Mouse (Mus musculus) cerebellum, postnatal 4 days (tissue): ENCODE measurements at regions not wholly inside any gene's neighbourhood (a gene's known extent, or its start where the extent isn't known, plus 50 kb on each side); places are given as distances from the start of the nearest gene placed in this dataset.

ENCODE experiments used
- DNase-seq, 2 experiments: peaks; one replicate each; pipeline ENCODE4 v3.0.0; 2022; ENCODE audit warnings: low spot score in 2 of 2, mixed read lengths in 1 of 2

- DNase-seq, result no peak
Measured at GRCm38 (mm10) chr8:90503306-90503705, 155.2 kb upstream of the Tox3 start.

GRCm38 (mm10) chr8:90502879-90503278 lies 154.7 kb upstream of the Tox3 start:
- no peak for DNase-seq

- DNase-seq, result no peak
Measured at GRCm38 (mm10) chr8:90499315-90499714, 151.2 kb upstream of the Tox3 start.

- DNase-seq, result peak in 1 of 2 experiments; percentile 60
Measured at GRCm38 (mm10) chr8:90496658-90497163, 148.6 kb upstream of the Tox3 start.

GRCm38 (mm10) chr8:90495943-90496371 lies 147.8 kb upstream of the Tox3 start:
- no peak for DNase-seq

- DNase-seq, result no peak
Measured at GRCm38 (mm10) chr8:90492521-90493225, 144.5 kb upstream of the Tox3 start.

GRCm38 (mm10) chr8:90491691-90492090 lies 143.5 kb upstream of the Tox3 start:
- DNase-seq, result no peak

- DNase-seq, result no peak
Measured at GRCm38 (mm10) chr8:90490734-90491441, 142.7 kb upstream of the Tox3 start.

- peak in 1 of 2 experiments; percentile 32 for DNase-seq
Measured at GRCm38 (mm10) chr8:90486556-90486955, 138.4 kb upstream of the Tox3 start.

- DNase-seq, result no peak
Measured at GRCm38 (mm10) chr8:90478149-90478548, 130.0 kb upstream of the Tox3 start.

- no peak for DNase-seq
Measured at GRCm38 (mm10) chr8:90474066-90474465, 125.9 kb upstream of the Tox3 start.

GRCm38 (mm10) chr8:90470826-90471225 lies 122.7 kb upstream of the Tox3 start:
- DNase-seq, result peak in 1 of 2 experiments; percentile 28

GRCm38 (mm10) chr8:90463708-90464107 lies 115.6 kb upstream of the Tox3 start:
- no peak for DNase-seq

GRCm38 (mm10) chr8:90455321-90455720 lies 107.2 kb upstream of the Tox3 start:
- DNase-seq, result no peak

- no peak for DNase-seq
Measured at GRCm38 (mm10) chr8:90454130-90454529, 106.0 kb upstream of the Tox3 start.

- DNase-seq, result no peak
Measured at GRCm38 (mm10) chr8:90441058-90441851, 93.1 kb upstream of the Tox3 start.

- peak in 1 of 2 experiments; percentile 59 for DNase-seq
Measured at GRCm38 (mm10) chr8:90414021-90414420, 65.9 kb upstream of the Tox3 start.
